Mouse (Mus musculus) C2C12 (cell line): Measurements from ENCODE around the gene Cdc34.

Experiments used
- CEBPB ChIP-seq: IDR thresholded peaks from one replicate; pipeline ENCODE4 v1.6.1; 2011; ENCODE audit warnings: low read depth, mild to moderate bottlenecking, control low read depth, moderate library complexity
- CTCF ChIP-seq: IDR thresholded peaks from one replicate; pipeline ENCODE4 v1.5.1; 2011; ENCODE audit not compliant: control insufficient read depth, insufficient read depth, insufficient read length
- FOSL1 ChIP-seq: IDR thresholded peaks from one replicate; pipeline ENCODE4 v1.8.0; 2011; ENCODE audit warnings: mild to moderate bottlenecking, low read length; ENCODE audit not compliant: poor library complexity, insufficient read depth, severe bottlenecking
- MAX ChIP-seq: IDR thresholded peaks from one replicate; pipeline ENCODE4 v1.6.1; 2011; ENCODE audit warnings: mild to moderate bottlenecking, control low read depth
- MYOG ChIP-seq: IDR thresholded peaks from one replicate; pipeline ENCODE4 v1.6.1; 2011; ENCODE audit not compliant: control insufficient read depth, insufficient read length; ENCODE audit errors: extremely low read depth
- USF1 ChIP-seq: IDR thresholded peaks from one replicate; pipeline ENCODE4 v1.6.1; 2011; ENCODE audit warnings: low read depth, mild to moderate bottlenecking, control low read depth, moderate library complexity

GRCm38 (mm10) chr10:79698459-79698858 is 16.5 kb downstream of the Cdc34 start:
- TF ChIP-seq CTCF (no peak), MAX (no peak), MYOG (no peak), USF1 (no peak), FOSL1 (no peak), CEBPB (no peak)
